Mouse (Mus musculus): ENCODE measurements around the gene Pyroxd2.
A peak's percentile ranks its signal among the peaks of the same experiment; 100 is the strongest.
"Not testable (repeated sequence)": the region's sequence is repeated elsewhere in the genome, so short reads cannot be mapped to it uniquely, and the experiment has no call there.

Pyroxd2 gene

DNA sequence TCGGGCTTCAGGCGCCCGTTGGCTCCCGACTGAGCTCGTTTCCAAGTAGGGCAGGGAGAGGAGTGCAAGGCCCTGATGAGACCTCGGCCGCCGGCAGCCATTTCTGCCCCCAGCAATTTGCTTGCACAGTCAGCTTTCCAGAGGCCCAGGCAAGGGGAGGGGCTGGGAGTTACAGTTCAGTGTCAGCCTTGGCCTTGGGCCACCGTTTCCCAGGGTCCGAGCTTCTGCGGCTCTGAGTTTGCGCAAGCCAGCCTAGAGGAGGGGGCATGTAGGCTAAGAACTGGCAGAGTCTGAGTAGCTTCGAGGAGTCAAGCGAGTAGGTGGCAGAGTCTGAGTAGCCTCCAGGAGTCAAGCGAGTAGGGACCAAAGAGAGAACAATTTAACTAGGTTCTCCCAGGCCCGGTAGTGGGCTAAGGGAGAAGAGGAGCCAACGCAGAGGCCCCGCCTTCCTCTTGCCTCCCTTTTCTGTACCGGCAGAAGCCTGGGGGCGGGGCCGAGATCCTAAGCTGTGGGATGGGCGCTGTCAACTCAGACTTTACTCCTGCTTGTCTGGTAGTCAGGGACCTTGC, at the start of gene Pyroxd2:
Gene Pyroxd2, minus strand, starts transcription at position 413 of the 569 bp plus-strand sequence.
- peak; percentile 87 for DNase-seq (ENCODE audit: extremely low read depth, low read depth)

DNA sequence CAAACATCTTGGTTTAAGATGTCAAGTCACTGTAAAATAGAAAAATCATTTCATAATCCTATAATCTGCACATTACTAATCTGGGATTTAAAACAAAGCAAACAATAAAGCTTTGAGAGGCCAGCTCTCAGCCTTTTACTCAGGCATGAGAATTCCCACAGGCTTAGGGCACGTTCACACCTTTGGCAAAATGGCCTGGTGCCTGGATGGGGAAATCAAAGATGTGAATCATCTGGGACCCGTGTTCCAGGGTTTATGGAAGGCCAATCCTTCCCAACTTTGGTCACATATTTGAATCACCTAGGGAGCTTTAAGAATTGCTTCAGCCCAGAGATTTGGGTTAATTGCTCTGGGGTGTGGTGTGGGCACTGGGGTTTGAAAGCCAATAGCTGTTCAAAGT, 45.3 kb upstream of the Pyroxd2 start:
- no peak for DNase-seq (ENCODE audit: extremely low read depth, low read depth)

DNA sequence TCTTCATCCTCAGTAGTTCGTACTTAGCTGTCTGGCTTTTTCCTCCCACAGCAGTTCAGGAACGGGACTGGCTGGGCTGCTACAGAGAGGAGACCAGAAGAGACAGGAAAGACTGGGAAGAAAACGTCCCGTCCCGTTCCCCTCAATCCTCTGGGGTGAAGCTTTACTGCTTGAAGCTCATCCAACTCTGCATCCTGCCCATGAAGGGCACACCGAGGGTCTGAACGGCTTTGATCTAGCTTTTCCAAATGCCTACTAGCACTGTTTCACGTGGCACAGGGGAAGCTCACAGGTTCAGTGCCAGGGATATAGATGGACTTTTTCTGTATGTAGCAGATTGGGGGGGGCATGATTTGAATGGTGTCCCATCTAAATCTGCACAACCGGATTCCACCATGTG, 43.2 kb upstream of the Pyroxd2 start:
- DNase-seq (ENCODE audit: extremely low read depth, low read depth): no peak

DNA sequence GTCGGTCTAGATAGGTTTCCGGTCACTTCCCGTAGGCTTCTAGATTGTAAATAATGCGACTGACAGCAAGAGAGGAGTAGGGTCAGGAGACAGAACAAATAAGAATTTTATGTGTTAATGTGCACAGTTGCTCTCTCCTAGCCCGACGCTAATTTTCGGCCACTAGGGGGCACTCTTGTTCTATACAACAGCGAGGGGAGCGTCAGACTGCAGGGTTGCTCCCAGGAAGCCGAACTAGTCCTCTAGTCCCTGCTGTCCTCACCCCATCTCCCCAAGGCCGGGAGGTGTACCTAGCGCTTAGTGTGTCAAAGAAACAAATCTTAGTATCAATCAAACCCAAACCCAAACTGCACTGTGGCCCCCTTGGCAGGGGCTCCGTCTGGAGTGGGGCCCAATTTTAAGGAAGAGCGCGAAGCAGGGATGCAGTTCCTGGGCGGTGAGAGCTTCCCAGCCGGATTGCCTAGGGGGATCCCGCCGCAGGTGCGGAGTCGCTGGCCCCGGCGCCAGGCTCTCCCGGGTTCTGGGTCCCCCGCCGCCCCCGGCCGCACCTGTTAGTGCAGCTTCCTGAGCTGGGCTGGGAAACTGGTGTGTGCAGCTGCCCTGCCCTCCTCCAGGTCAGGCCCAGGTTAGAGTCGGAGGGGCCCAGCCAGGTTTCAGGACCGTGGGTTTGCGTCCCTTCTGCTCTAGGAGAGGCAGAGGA, 42.5 kb upstream of the Pyroxd2 start:
- DNase-seq (ENCODE audit: extremely low read depth, low read depth): peak; percentile 59

DNA sequence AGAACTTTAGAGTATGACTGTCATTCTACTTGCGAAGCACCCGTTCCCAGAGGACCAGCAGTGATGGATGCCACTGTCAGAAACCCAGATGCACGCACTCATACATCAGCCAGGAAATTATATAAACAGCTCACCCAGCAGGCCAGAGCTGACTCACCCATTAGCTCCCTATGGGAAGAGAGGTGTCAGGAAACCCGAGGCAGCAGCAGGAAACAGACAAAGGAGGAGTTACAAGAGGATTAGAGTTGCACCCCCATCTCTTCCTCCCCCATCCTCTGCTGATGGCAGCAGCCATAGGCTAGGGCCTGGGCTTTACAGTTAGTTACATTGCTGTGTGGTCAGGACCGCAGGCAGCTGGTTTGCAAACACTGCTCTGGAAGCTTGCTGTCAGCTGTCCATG, 35.7 kb upstream of the Pyroxd2 start:
- no peak for DNase-seq (ENCODE audit: extremely low read depth, low read depth)

DNA sequence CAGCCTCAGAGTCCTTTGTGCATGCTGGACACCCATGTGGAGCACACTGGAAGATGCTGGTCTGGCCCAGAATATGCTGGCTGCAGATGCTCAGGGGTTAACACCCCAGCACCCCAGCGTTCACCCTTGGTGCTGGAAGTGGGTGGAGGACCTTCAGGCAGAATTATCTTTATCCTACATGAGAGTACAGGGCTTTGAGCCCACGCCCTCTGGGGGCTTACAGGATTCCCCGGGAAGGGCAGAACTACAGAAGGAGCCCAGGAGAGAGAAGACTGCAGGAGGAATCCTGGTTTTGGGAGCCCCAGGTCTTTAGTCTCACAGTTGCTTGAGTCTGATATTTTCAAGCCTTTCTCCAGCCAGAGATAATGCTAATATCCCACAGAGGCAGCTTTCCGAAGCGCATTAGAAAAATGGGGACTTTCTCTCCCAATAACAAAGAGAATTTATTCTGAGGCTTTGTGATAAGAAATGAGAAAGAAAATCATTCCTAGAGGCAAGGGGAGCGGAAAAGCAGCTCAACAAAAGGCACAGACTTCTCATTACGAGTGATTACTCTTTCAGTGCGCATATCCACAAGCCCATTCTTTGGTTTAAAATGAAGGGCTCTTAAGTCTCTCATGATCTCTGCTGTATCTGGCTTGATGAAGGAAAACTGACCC, 33.1 kb upstream of the Pyroxd2 start:
- no peak for DNase-seq (ENCODE audit: extremely low read depth, low read depth)

DNA sequence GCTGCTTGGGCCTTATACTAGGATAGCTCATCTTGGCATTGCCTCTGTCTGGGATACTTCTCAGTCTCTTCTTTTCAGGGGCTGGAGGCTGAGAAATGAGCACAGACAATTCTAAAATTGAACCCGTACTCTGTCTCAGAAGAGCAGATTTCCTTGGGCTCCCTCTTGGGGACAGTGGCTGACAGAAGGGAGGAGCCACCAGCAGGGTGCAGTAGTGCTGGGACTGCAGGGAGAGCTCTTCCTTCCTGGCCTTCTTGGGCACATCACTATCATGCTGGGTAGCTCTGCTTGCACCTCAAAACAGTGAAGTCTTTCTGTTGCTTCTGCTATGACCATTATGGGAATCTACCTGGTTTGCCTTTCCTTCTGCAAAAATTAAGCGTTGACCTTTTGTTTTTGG, 32.6 kb upstream of the Pyroxd2 start:
- no peak for DNase-seq (ENCODE audit: extremely low read depth, low read depth)

DNA sequence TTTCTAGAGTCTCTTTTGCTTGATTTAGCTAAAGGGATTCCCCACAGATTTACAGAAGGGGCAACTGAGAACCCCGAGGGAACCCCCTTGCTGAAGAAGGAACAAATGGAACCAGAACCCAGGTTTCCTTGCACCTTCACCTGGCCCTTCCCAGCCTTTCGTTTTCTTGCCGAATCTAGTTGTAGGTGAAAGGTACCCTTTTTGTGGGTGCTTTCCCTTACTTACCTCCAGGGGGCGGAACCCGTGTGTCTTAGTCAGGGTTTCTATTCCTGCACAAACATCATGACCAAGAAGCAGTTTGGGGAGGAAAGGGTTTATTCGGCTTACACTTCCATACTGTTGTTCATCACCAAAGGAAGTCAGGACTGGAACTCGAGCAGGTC, 27.6 kb upstream of the Pyroxd2 start:
- not testable (repeated sequence) for DNase-seq (ENCODE audit: extremely low read depth, low read depth)

DNA sequence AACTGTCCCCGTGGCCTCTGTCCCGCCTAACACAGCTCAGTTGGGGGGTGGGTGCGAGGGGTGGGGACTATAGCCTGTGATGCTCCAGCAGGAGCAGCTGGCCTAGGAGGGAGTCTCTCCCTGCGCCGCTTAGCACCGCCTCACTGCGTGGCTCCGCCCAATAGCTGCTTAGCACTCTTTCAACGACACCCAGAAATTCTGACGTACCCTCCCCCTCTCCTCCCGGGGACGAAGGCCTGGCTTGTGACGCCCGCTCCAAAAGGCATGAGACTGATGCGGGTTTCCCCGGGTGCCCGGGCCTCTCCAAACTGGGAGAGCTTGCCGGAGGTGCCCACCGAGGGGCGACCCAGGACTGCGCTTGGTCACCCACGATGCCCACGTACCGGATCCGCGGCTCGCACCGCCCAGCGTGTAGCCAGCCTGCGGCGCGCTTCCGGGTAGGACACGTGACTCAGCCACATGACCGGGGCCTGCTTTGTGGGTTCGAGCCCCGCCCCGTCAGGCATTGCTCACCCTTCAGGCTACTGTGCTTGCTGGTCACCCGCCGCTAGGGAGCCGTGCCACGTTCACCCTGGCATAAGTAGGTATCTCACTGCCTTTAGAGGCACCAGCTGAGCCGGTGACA, 27.1 kb upstream of the Pyroxd2 start, which contains the start of gene Hps1:
Gene Hps1, minus strand, starts transcription at position 448 of the 625 bp plus-strand sequence.
- peak; percentile 91 for DNase-seq (ENCODE audit: extremely low read depth, low read depth)

DNA sequence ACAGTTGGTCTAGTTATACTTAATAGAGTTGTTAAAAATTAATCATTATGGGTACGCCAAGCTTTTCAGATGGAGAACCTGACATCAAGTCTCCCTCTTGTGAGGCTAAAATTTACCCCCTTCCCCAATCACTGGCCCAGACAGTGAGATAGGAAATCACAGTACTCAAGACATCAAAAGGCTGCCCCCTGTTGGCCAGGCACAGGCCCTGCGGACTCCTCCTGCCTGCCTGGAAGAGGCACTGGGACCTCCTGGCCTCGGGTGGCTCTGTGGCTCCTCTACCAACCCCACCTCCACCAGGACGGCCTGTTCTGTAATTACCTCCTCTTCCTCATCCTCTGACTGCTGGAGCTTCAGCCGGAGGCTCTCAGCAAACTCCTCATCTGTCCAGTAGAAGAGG, 25.2 kb upstream of the Pyroxd2 start:
- peak; percentile 22 for DNase-seq (ENCODE audit: extremely low read depth, low read depth)

DNA sequence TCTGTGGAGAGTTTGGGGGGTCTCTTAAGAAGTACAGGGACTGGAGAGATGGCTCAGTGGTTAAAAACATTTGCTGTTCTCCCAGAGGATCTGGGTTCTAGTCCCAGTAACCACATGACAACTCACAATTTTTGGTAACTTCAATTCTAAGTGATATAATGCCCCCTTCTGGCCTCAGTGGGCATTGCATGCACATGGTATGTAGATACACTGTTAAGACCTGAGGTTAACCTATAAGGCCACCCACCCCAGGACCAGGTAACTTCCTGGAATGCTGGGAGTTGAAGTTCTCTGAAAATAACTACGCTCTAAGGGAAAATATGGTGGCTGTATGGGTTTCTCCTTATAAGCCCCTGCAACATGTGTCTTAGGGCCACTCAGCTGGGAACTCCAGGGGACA, 24.2 kb upstream of the Pyroxd2 start:
- peak; percentile 74 for DNase-seq (ENCODE audit: extremely low read depth, low read depth)

DNA sequence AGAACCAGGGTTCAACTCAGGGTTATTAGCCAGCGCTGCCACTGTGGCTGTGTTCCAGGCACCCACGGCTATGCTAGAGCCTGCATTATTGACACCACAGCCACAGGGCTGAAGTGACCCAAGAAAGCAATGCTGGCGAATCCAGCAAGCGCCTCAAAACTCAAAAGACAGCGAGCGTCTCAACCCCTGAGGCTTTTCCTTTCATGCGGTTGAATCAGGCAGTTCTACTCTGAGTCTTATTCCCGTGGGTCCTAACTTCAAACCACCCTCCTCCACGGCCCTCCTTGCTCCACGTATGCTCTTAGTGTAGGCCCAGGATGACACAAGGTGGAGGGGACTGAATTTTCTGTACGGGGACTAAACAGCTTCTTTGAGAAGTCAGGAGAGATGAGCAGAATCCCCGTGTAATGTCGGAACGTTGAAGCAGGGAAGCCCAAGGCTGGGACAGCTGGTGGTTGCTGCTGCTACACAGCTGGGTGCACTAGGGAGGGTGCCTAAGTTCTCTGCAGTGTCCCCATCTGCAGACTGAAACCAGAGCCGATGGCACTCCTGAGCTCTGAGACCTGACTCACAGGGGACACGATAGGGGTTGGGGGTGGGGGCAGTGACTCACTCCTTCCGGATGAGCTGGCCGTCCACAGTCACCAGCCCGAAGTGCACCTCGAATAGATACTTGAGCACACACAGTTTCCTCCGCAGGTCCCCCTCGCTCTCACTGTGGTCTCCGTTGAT, 17.7 kb upstream of the Pyroxd2 start:
- no peak for DNase-seq (ENCODE audit: extremely low read depth, low read depth)

DNA sequence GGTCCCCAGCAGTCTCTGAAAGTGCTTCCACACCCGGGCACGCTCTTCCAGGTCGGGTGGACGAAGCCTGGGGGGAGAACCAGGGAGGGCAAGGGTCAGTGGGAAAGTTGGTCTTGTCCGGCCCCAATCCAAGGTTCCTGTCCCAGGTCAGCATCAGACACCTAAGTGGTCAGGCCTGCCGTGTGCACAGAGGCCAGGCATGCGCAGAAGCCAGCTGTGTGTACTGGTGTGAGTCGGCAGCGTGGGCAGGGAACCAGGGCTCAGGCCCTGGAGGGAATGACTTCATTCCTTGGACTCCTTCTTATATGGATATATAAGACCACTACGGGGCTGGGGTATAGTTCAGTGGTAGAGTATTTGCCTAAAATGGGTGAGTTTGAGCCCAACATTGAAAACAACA, 17.1 kb upstream of the Pyroxd2 start:
- no peak for DNase-seq (ENCODE audit: extremely low read depth, low read depth)

DNA sequence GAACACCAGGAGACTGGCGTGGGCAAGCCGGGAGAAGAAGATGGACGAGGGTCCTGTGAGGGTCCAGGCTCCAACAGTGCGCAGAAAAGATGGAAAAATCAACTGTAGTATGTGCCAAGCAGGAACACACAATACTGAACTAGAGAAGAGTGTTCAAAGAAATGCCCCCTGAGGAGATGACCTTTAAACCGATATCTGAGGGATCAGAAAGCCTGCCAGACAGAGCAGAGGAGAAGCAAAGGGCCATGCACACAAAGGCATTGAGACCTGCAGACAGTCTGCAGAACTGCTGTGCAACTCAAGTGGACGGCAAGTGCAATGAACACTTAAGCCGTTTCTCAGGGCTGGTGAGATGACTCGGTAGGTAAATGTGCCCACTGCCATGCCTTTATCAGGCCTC, 14.8 kb upstream of the Pyroxd2 start:
- no peak for DNase-seq (ENCODE audit: extremely low read depth, low read depth)

DNA sequence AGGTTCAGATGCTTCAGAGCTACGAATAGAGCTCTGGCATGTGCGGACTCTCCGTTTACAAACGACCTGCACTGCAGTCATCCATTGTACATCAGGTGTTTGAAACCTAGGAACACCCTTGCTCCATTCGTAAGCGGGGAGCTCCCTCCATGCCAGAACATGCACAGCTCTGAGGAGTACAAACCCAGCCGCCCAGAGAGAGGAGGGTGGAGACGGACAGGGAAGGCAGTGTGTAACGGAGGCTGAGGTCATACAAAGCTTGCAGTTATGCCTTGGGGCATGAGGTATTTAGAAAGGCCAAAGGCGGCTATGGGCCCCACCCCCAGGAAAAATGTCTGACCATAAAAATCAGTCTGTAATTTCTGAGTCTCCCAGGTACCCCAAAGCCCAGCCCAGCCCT, 11.8 kb upstream of the Pyroxd2 start:
- DNase-seq (ENCODE audit: extremely low read depth, low read depth): no peak

DNA sequence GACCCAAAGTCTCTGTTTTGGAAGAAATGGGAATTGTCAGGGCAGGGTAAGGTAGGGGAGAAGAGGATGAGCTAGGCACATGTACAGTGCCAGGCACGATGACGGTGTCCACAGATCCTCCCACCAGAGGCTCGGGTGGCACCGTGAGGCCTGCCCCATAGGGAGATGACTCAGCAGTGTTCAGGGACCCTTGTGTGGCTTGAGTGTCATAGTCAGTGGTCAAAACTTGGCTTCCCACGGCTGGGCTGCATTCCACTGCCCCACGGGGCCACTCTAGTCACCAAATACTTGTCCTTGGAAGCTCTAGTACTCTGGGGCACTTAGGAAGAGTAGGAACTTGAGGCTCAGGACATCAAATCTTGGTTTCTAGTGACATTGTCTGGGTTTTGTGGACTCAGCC, 4.1 kb upstream of the Pyroxd2 start:
- DNase-seq (ENCODE audit: extremely low read depth, low read depth): no peak

DNA sequence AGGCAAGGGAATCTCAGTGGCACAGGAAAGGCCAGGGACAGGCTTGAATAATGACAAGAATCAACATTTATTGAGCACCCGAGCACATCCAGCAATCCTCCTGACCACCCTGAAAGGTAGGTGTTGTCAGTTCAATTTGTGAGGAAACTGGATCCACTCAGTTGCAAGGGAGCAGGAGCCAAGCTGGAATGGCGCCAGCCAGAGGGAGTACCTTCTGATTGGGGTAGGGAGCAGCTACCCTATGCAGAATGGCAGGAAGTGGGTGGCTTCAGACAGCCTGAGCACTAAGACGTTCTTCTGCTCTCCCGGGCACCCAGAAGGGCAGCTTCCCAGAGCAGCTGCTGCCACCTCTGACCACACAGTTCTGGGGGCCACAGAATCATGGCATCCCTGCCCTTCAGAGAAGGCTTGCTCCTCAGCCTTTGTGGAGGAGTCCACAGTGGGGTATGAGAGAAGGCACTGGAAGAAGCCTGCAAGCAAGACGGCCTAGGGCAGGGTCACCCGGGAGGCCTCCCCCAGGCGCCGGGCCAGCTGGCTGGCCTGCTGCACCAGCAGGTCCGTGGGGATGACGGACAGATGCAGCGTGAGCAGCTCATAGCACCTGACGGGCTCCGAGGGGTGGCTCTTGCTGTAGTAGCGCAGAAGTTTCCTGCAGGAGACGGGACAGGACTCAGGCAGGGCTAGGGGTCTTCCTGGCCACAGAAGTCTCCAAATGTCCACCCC, 2.7 kb upstream of the Pyroxd2 start:
- no peak for DNase-seq (ENCODE audit: extremely low read depth, low read depth)

DNA sequence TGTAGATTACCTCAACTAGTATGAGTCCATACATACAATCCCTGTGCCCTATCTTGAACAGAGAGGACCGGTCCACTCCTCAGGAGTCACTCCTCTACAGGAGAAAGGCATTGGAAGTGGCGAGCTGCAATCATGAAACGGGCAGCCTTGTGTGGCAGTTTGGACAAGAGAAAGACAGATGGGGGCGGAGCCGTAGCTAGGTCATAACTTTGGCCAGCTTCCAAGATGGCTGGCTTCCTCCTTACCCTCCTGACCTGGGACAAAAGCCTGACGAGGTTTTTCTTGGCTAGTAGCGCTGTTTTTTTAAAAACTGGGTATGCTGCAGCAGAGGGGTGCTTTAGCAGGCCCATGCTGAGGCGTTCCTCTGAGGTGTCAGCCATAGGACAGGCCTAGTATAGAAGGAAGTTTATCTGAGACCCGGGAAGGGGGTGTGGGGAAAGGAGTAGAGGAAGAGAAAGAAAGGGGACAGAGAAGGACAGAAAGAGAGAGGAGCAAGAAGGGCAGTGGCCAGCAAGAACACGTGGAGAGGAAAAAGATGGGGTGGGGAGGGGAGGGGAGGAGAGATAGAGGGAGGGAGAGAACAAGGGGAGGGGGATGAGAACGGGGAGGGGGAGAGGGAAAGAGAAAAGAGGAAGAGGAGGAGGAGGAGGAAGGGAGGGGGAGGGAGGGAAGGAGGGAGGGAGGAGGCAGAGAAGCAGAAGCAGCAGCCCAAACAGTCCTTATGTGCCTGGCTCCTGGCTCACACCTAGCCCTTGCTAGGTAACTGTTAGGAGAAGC, 754 bp upstream of the Pyroxd2 start:
- DNase-seq (ENCODE audit: extremely low read depth, low read depth): peak; percentile 91

DNA sequence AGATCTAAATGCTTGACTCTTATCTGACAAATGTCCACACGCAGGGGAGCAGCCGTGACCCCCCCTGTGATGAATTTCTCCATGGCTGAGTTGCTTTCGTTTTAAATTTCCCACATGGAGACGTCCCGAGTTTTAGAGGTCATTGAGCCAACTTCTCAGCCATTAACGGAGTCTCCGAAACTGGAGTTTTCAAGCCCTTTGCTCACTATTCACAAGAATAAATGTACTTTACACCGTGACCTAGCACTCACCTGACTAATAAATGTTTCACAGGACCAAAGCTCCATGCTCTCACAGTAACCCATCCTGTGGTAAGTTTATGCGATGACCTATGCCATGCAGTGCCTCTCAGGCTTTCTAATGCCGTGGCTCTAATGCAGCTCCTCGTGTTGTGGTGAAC, 2.4 kb downstream of the Pyroxd2 start:
- no peak for DNase-seq (ENCODE audit: extremely low read depth, low read depth)

DNA sequence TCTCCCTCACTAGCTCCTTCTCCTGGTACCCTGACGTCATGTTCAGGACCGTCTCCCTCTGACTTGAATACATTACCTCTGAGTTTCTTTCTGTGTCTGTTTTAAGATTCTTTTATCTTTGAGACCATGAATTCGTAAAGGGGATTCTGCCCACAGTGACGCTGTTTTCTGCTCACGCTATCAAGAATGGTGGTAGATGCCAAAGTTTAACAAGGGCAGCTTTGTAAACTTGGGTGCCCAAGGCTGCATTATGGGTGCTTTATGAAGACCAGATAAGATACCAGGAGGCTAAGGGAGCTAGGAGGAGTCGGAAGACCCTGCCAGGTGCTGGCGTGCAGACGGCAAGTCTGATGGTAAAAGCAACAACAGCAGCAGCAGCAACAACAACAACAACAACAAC, 5.9 kb downstream of the Pyroxd2 start:
- no peak for DNase-seq (ENCODE audit: extremely low read depth, low read depth)

All from MEL-GATA-1-ER (cell line).